Mouse (Mus musculus) hindbrain, embryonic 16.5 days (tissue): ENCODE measurements at regions not wholly inside any gene's neighbourhood (a gene's known extent, or its start where the extent isn't known, plus 50 kb on each side); places are given as distances from the start of the nearest gene placed in this dataset.

ENCODE experiments used
- ATAC-seq: fragments of 200-750 bp; cut with Nextera tagmentation; 2 replicates; pipeline ENCODE4 v1.8.0; 2017; ENCODE audit warnings: moderate TSS enrichment, moderate library complexity
- H3K27ac ChIP-seq: fragments of 300-500 bp; sonication (generic); 2 replicates; pipeline ENCODE4 v1.5.1; 2014; ENCODE audit warnings: low read depth, mild to moderate bottlenecking, control low read depth, low read length, moderate library complexity
- H3K27me3 ChIP-seq: fragments of 300-500 bp; sonication (generic); replicated peaks from 2 replicates; pipeline ENCODE4 v1.6.1; 2014; ENCODE audit warnings: low read length; ENCODE audit not compliant: control insufficient read depth, insufficient read depth
- H3K36me3 ChIP-seq: fragments of 300-500 bp; sonication (generic); 2 replicates; pipeline ENCODE4 v1.6.1; 2014; ENCODE audit warnings: mild to moderate bottlenecking, low read length, moderate library complexity, mixed read lengths; ENCODE audit not compliant: control insufficient read depth, insufficient read depth
- H3K4me1 ChIP-seq: fragments of 300-500 bp; sonication (generic); 2 replicates; pipeline ENCODE4 v1.6.1; 2014; ENCODE audit warnings: low read depth, low read length; ENCODE audit not compliant: control insufficient read depth, insufficient read depth
- H3K4me2 ChIP-seq: fragments of 300-500 bp; sonication (generic); 2 replicates; pipeline ENCODE4 v1.6.1; 2014; ENCODE audit warnings: mild to moderate bottlenecking, low read length, control low read depth, moderate library complexity
- H3K4me3 ChIP-seq: fragments of 300-500 bp; sonication (generic); 2 replicates; pipeline ENCODE4 v1.5.1; 2014; ENCODE audit warnings: mild to moderate bottlenecking, low read length, control low read depth, moderate library complexity
- H3K9ac ChIP-seq: fragments of 300-500 bp; sonication (generic); 2 replicates; pipeline ENCODE4 v1.6.1; 2014; ENCODE audit warnings: low read depth, mild to moderate bottlenecking, control low read depth, low read length, moderate library complexity
- H3K9me3 ChIP-seq: fragments of 300-500 bp; sonication (generic); 2 replicates; pipeline ENCODE4 v1.6.1; 2014; ENCODE audit warnings: mild to moderate bottlenecking, low read length, moderate library complexity; ENCODE audit not compliant: control insufficient read depth
- WGBS: fragments of 180-500 bp; shearing (Covaris S2); extraction: QIAGEN DNeasy Blood & Tissue Kit; methylation state at CpG from one replicate; pipeline ENCODE4 v1.1.7; 2014; 5-methylcytosine and 5-hydroxymethylcytosine counted together

- H3K4me2 ChIP-seq = no peak overlapping the region
- H3K9ac ChIP-seq = no peak overlapping the region
- H3K27ac ChIP-seq = no peak overlapping the region
- no peak for ATAC-seq
- no peak overlapping the region for H3K4me3 ChIP-seq
- WGBS = 47% methylated on average over 10 of the region's 10 CpGs
- no peaks in the 10 kb centered on the region for H3K9me3 ChIP-seq
- peaks cover 8% of the 10 kb centered on the region for H3K4me1 ChIP-seq
- H3K36me3 ChIP-seq = no peaks in the 10 kb centered on the region
- H3K27me3 ChIP-seq = no peaks in the 10 kb centered on the region
Observed at GRCm38 (mm10) chr6:51728816-51729562, 205.3 kb downstream of the Snx10 start.

GRCm38 (mm10) chr6:51730564-51731351 is 207.1 kb downstream of the Snx10 start:
- H3K9ac ChIP-seq = no peak overlapping the region
- no peaks in the 10 kb centered on the region for H3K27me3 ChIP-seq
- no peak overlapping the region for H3K4me3 ChIP-seq
- H3K9me3 ChIP-seq = no peaks in the 10 kb centered on the region
- no peaks in the 10 kb centered on the region for H3K36me3 ChIP-seq
- 51% methylated on average over 17 of the region's 17 CpGs for WGBS
- H3K27ac ChIP-seq = peak overlapping the region; percentile 1; the same call in 1 of the 2 replicates
- H3K4me1 ChIP-seq = peaks cover 8% of the 10 kb centered on the region
- peak; percentile 60; the same call in 1 of the 2 replicates for ATAC-seq
- no peak overlapping the region for H3K4me2 ChIP-seq

GRCm38 (mm10) chr6:51732298-51732895 is 208.7 kb downstream of the Snx10 start:
- H3K36me3 ChIP-seq = no peaks in the 10 kb centered on the region
- no peak overlapping the region for H3K4me2 ChIP-seq
- 56% methylated on average over 11 of the region's 11 CpGs for WGBS
- no peaks in the 10 kb centered on the region for H3K9me3 ChIP-seq
- peak; percentile 78 for ATAC-seq
- H3K27me3 ChIP-seq = no peaks in the 10 kb centered on the region
- no peak overlapping the region for H3K9ac ChIP-seq
- no peak overlapping the region for H3K4me3 ChIP-seq
- peak overlapping the region; percentile 52; the same call in 1 of the 2 replicates for H3K27ac ChIP-seq
- peaks cover 5% of the 10 kb centered on the region for H3K4me1 ChIP-seq

GRCm38 (mm10) chr6:51736051-51736450 is 212.3 kb downstream of the Snx10 start:
- no peaks in the 10 kb centered on the region for H3K36me3 ChIP-seq
- H3K9me3 ChIP-seq = no peaks in the 10 kb centered on the region
- no peaks in the 10 kb centered on the region for H3K27me3 ChIP-seq
- 68% methylated on average over 5 of the region's 5 CpGs for WGBS
- H3K27ac ChIP-seq = no peak overlapping the region
- no peak overlapping the region for H3K4me2 ChIP-seq
- no peak for ATAC-seq
- no peak overlapping the region for H3K4me3 ChIP-seq
- H3K9ac ChIP-seq = no peak overlapping the region
- H3K4me1 ChIP-seq = peaks cover 4% of the 10 kb centered on the region

- Histone ChIP-seq H3K9ac (no peak overlapping the region), H3K36me3 (no peaks in the 10 kb centered on the region), H3K4me2 (peak overlapping the region; percentile 32), H3K27ac (peak overlapping the region; percentile 56), H3K27me3 (no peaks in the 10 kb centered on the region), H3K4me3 (no peak overlapping the region), H3K9me3 (no peaks in the 10 kb centered on the region), H3K4me1 (peaks cover 6% of the 10 kb centered on the region)
- 50% methylated on average over 15 of the region's 15 CpGs for WGBS
- 0 out of 2 replicates have a peak, but pooled peaks have one; percentile 42 for ATAC-seq
Observed at GRCm38 (mm10) chr6:51743105-51743660, 219.5 kb downstream of the Snx10 start.

GRCm38 (mm10) chr6:51744607-51745006 is 220.9 kb downstream of the Snx10 start:
- WGBS = 84% methylated on average over 2 of the region's 2 CpGs
- Histone ChIP-seq H3K27ac (no peak overlapping the region), H3K4me1 (peaks cover 6% of the 10 kb centered on the region), H3K27me3 (no peaks in the 10 kb centered on the region), H3K4me2 (no peak overlapping the region), H3K9me3 (no peaks in the 10 kb centered on the region), H3K9ac (no peak overlapping the region), H3K36me3 (no peaks in the 10 kb centered on the region), H3K4me3 (no peak overlapping the region)
- ATAC-seq = no peak

GRCm38 (mm10) chr6:51754239-51754681 is 230.6 kb downstream of the Snx10 start:
- H3K4me1 ChIP-seq = peaks cover 5% of the 10 kb centered on the region
- 0 out of 2 replicates have a peak, but pooled peaks have one; percentile 31 for ATAC-seq
- peak overlapping the region; percentile 61 for H3K27ac ChIP-seq
- H3K36me3 ChIP-seq = no peaks in the 10 kb centered on the region
- no peaks in the 10 kb centered on the region for H3K9me3 ChIP-seq
- H3K9ac ChIP-seq = no peak overlapping the region
- 32% methylated on average over 8 of the region's 8 CpGs for WGBS
- no peak overlapping the region for H3K4me3 ChIP-seq
- no peaks in the 10 kb centered on the region for H3K27me3 ChIP-seq
- no peak overlapping the region for H3K4me2 ChIP-seq

GRCm38 (mm10) chr6:51757131-51757530 is 233.4 kb downstream of the Snx10 start:
- no peaks in the 10 kb centered on the region for H3K36me3 ChIP-seq
- no peak overlapping the region for H3K9ac ChIP-seq
- no peaks in the 10 kb centered on the region for H3K27me3 ChIP-seq
- WGBS = 74% methylated on average over 3 of the region's 3 CpGs
- no peak overlapping the region for H3K4me3 ChIP-seq
- no peak overlapping the region for H3K27ac ChIP-seq
- H3K9me3 ChIP-seq = no peaks in the 10 kb centered on the region
- H3K4me2 ChIP-seq = no peak overlapping the region
- no peak for ATAC-seq
- H3K4me1 ChIP-seq = peaks cover 5% of the 10 kb centered on the region
